Mouse (Mus musculus): ENCODE data around the gene Olfr315.
"Not testable (repeated sequence)": the region's sequence is repeated elsewhere in the genome, so short reads cannot be mapped to it uniquely, and the experiment has no call there.

Gene Olfr315

DNA sequence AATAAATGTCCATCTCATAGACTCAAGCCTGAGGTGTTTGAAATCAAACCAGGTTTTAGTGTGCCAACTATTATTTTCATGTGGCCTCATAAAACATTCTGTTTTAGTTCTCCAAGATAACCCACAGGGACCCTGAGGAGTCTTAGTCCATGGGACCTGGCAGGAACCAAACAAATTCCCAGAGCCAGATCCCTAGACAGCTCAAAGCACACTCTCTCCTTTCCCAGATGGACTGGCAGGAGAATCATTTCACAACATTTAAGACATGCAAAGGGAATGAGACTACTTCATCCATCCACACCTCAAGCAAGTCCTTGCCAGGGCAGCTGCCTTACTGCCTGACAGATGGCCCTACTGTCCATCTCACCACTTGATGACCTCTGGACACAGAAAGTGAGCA lies 55.9 kb downstream of the Olfr315 start, which contains the start of gene Olfr312:
Olfr312 (plus strand) TSS at position 301 of the 400 bp plus-strand sequence.
- DNase-seq (ENCODE audit: low spot score) = not testable (repeated sequence)

- no peak for DNase-seq (ENCODE audit: low spot score)
Measured at GRCm38 (mm10) chr11:58829764-58830163, 56.8 kb downstream of the Olfr315 start.

All from testis, postnatal 10 days (tissue).